Mouse (Mus musculus) olfactory bulb, adult 2 months (tissue): ENCODE results near the gene Akap13.

ENCODE experiments used
- CTCF ChIP-seq: fragments of 200-500 bp; IDR thresholded peaks from 2 replicates; pipeline ENCODE4 v1.5.1; 2012; ENCODE audit warnings: low read depth, mild to moderate bottlenecking, low read length, moderate library complexity; ENCODE audit not compliant: insufficient read depth
- POLR2A ChIP-seq: fragments of 200-500 bp; IDR thresholded peaks from 2 replicates; pipeline ENCODE4 v1.6.1; 2012; ENCODE audit warnings: mild to moderate bottlenecking, low read depth, low read length, moderate library complexity; ENCODE audit not compliant: insufficient read depth

DNA sequence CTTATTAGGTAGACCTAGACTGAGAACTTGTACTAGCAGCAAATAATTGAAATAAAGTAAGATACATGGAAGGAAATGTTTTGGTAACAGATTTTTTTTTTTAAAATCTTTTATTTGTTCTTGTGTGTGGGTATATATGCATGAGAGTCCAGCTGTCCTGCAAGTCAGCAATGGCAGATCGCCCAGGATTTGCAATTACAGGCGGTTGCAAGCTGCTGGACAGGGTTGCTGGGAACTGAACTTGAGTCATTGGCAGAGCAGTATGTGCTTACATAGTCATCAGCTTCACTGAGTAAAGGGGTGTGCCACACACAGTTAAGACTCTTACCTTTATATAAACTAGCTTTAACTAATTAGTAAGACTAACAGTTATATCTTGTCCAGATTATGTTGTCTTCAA lies 105.2 kb downstream of the Akap13 start:
- TF ChIP-seq CTCF (no peak), POLR2A (no peak)
